Mouse (Mus musculus): ENCODE results near the gene Pip4k2b. TPM values are rescaled to one million over a fixed set of nuclear protein-coding genes. Genes with fewer than 3 reads are reported as not detected.
"Not testable (repeated sequence)": the region's sequence is repeated elsewhere in the genome, so short reads cannot be mapped to it uniquely, and the experiment has no call there.

Gene Pip4k2b
- polyA plus RNA-seq, 1 experiment from 2014 or later = 2.1 TPM

DNA sequence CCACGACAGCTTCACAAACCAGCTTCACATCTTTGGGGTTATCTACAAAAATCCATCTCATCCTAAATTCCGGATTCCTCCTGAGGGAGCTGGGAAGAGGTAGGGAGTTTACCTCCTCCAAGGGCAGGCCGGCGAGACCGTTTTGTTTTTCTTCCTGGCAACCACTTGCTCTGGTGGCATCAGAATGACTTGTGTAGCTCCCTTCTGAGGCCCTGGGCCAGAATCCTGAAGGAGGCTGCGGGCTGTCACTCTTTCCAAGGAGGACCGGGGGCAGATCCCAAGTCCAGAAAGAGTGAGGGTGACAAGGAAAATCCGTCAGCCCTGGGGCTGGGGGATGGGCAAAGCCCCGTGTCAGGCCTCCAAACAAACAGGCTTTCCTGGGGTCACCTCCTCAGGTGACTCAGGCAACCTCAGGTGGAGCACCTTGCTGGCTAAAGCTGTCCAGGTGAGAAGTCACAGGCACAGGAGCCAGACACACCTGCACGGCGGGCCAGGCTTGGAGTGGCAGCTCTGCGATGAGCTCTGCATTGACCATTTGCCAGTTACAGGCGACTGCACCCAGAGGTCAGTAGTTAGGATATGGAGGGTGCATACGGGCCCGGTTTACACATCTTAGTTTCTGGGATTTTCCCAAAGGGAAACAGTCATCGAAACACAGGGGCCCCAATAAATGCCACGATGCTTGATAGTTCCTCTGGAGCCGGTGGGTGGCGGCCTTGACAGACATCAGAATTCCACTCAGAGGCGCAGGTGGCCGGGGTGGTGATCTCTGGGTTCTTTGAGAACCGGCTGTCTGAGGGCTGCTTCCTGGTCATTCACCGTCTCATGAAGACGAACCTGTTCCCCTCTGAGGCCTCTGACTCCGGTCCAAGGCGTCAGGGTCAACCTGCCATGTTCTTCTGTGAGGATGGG, 26.9 kb downstream of the Pip4k2b start:
- no peak for DNase-seq (ENCODE audit: low spot score)
- Histone ChIP-seq H3K9ac (ENCODE audit: low read length) (no peak overlapping the region), H3K27me3 (ENCODE audit: control insufficient read depth, insufficient read depth, low read length) (no peaks in the 10 kb centered on the region), H3K36me3 (ENCODE audit: control insufficient read depth, insufficient read depth, low read length) (peaks cover 39% of the 10 kb centered on the region), H3K4me1 (ENCODE audit: control insufficient read depth, insufficient read depth, low read length) (no peaks in the 10 kb centered on the region), H3K9me3 (ENCODE audit: control insufficient read depth, low read length) (peaks cover 2% of the 10 kb centered on the region; the same call in 1 of the 2 replicates), H3K27ac (replicated peaks; ENCODE audit: low read depth, low read length) (no peak overlapping the region), H3K4me2 (ENCODE audit: low read depth, severe bottlenecking) (no peak overlapping the region), H3K4me3 (ENCODE audit: low read depth, low read length) (no peak overlapping the region)
- no peak for ATAC-seq (ENCODE audit: insufficient number of reproducible peaks, low FRiP score, low TSS enrichment, low read depth)
- WGBS = 90% methylated on average over 26 of the region's 26 CpGs

DNA sequence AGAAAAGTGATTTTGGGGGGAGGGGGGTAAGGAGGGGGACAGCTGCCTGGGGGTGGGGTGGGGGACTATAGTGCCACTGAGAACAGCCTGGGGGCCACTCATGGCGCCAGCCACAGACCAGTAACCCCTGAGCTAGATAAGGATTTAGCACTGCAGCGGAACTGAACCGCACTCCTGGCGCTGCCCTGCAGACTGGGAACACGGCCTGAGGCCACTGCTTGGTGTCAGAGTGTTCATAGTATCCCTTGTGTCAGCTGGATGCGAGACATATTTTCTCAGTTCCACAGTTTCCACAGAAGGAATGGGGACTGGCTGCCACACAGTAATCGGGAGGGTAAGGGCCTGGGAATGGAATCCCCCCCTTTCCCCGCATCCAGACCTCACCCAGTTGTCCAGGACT, 28.5 kb downstream of the Pip4k2b start:
- 88% methylated on average over 8 of the region's 8 CpGs for WGBS
- ATAC-seq (ENCODE audit: insufficient number of reproducible peaks, low FRiP score, low TSS enrichment, low read depth) (no peak), DNase-seq (ENCODE audit: low spot score) (no peak)
- no peaks in the 10 kb centered on the region for H3K9me3 ChIP-seq (ENCODE audit: control insufficient read depth, low read length)
- no peaks in the 10 kb centered on the region for H3K4me1 ChIP-seq (ENCODE audit: control insufficient read depth, insufficient read depth, low read length)
- no peak overlapping the region for H3K4me2 ChIP-seq (ENCODE audit: low read depth, severe bottlenecking)
- H3K27ac ChIP-seq (replicated peaks; ENCODE audit: low read depth, low read length) = no peak overlapping the region
- H3K4me3 ChIP-seq (ENCODE audit: low read depth, low read length) = no peak overlapping the region
- no peak overlapping the region for H3K9ac ChIP-seq (ENCODE audit: low read length)
- no peaks in the 10 kb centered on the region for H3K27me3 ChIP-seq (ENCODE audit: control insufficient read depth, insufficient read depth, low read length)
- peaks cover 26% of the 10 kb centered on the region for H3K36me3 ChIP-seq (ENCODE audit: control insufficient read depth, insufficient read depth, low read length)

DNA sequence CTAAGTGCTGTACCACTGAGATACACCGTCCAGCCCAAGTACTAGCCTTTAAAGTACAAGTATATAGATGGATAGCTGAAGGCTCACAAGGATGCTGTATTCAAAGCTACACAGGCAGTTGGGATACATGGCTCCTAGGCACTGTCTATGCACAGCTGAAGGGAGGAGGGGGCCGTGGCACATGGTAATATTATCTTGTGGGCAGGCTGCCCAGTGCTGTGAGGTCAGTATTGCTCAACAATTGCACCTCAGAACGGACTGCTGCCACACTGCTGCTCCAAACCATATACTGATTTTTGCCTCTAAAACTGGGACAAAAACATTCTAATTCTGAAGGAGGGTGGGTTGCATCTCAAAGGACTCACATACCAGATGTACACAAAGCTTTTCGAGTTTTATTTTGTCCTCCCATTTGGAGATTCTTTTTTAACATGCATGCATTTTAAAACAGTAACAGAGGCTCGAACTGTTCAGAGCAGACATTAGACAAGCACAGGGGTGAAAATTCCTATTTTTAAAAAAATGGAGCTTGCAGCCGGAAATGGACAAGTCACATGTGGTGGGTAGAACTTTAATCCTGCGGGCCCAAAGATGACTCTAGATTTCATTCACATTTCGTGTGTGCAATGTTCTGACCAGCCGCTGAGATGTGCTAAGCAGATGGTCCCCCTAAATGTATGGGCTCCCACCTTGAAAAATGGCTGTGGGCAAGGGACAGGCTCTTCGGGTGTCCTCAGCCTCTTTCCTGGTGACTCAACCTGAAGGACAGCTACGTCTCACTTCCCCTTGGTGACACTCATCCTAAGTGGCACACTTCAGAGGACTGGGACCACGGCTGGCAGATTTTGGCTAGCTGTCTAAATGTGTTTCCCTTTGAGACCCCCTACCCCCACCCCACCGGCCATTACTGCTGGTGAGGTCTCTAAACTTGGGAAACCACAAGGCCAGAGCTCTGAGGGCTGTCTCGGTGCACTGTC, 29.4 kb downstream of the Pip4k2b start:
- DNase-seq (ENCODE audit: low spot score) (no peak), ATAC-seq (ENCODE audit: insufficient number of reproducible peaks, low FRiP score, low TSS enrichment, low read depth) (no peak)
- no peaks in the 10 kb centered on the region for H3K4me1 ChIP-seq (ENCODE audit: control insufficient read depth, insufficient read depth, low read length)
- no peak overlapping the region for H3K9ac ChIP-seq (ENCODE audit: low read length)
- no peak overlapping the region for H3K4me3 ChIP-seq (ENCODE audit: low read depth, low read length)
- H3K27me3 ChIP-seq (ENCODE audit: control insufficient read depth, insufficient read depth, low read length) = no peaks in the 10 kb centered on the region
- peaks cover 19% of the 10 kb centered on the region for H3K36me3 ChIP-seq (ENCODE audit: control insufficient read depth, insufficient read depth, low read length)
- H3K4me2 ChIP-seq (ENCODE audit: low read depth, severe bottlenecking) = no peak overlapping the region
- 94% methylated on average over 14 of the region's 14 CpGs for WGBS
- H3K27ac ChIP-seq (replicated peaks; ENCODE audit: low read depth, low read length) = no peak overlapping the region
- no peaks in the 10 kb centered on the region for H3K9me3 ChIP-seq (ENCODE audit: control insufficient read depth, low read length)

DNA sequence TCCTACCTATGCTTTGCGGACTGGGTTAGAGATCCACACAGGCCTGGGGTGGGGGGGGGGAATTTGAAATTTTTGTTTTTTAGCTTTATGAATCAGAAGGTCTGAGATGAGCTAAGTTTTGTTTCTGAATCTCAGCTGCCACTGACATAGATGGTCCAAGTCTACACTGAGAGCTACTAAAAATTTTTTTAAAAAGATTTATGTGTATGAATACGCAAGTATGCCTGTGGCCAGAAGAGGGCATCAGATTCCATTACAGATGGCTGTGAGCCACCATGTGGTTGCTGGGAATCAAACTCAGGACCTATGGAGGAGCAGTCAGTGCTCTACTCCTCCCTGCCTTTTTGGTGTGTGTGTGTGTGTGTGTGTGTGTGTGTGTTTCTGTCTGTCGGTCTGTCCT, 30.1 kb downstream of the Pip4k2b start:
- Histone ChIP-seq H3K4me3 (ENCODE audit: low read depth, low read length) (no peak overlapping the region), H3K9me3 (ENCODE audit: control insufficient read depth, low read length) (no peaks in the 10 kb centered on the region), H3K4me1 (ENCODE audit: control insufficient read depth, insufficient read depth, low read length) (no peaks in the 10 kb centered on the region), H3K9ac (ENCODE audit: low read length) (no peak overlapping the region), H3K27ac (replicated peaks; ENCODE audit: low read depth, low read length) (no peak overlapping the region), H3K36me3 (ENCODE audit: control insufficient read depth, insufficient read depth, low read length) (peaks cover 14% of the 10 kb centered on the region), H3K27me3 (ENCODE audit: control insufficient read depth, insufficient read depth, low read length) (no peaks in the 10 kb centered on the region), H3K4me2 (ENCODE audit: low read depth, severe bottlenecking) (no peak overlapping the region)
- 98% methylated on average over 3 of the region's 3 CpGs for WGBS
- ATAC-seq (ENCODE audit: insufficient number of reproducible peaks, low FRiP score, low TSS enrichment, low read depth) = no peak
- no peak for DNase-seq (ENCODE audit: low spot score)

DNA sequence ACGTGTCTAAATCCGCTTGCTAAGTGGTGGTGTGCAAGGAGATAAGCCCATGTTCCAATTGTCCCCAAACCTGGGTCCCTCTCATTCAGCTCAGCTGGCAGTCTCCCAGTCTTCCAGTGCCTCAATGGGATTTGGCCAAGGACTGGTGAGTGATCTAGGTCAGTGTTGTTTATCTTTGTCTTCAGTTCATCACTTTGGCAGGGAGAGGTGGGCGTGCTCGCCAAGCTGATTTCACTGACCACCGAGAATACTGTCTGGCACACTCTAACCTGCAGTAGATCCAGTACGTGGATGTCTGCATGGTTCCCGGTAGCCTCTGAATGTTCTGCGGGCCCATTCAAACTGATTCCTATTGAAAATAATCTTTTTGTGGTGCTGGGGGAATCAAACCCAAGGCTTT, 30.6 kb downstream of the Pip4k2b start:
- no peak overlapping the region for H3K4me3 ChIP-seq (ENCODE audit: low read depth, low read length)
- DNase-seq (ENCODE audit: low spot score) = no peak
- H3K9me3 ChIP-seq (ENCODE audit: control insufficient read depth, low read length) = no peaks in the 10 kb centered on the region
- H3K36me3 ChIP-seq (ENCODE audit: control insufficient read depth, insufficient read depth, low read length) = peaks cover 15% of the 10 kb centered on the region; the same call in 1 of the 2 replicates
- no peak for ATAC-seq (ENCODE audit: insufficient number of reproducible peaks, low FRiP score, low TSS enrichment, low read depth)
- H3K4me1 ChIP-seq (ENCODE audit: control insufficient read depth, insufficient read depth, low read length) = no peaks in the 10 kb centered on the region
- 93% methylated on average over 8 of the region's 8 CpGs for WGBS
- H3K4me2 ChIP-seq (ENCODE audit: low read depth, severe bottlenecking) = no peak overlapping the region
- H3K27ac ChIP-seq (replicated peaks; ENCODE audit: low read depth, low read length) = no peak overlapping the region
- H3K9ac ChIP-seq (ENCODE audit: low read length) = no peak overlapping the region
- no peaks in the 10 kb centered on the region for H3K27me3 ChIP-seq (ENCODE audit: control insufficient read depth, insufficient read depth, low read length)

DNA sequence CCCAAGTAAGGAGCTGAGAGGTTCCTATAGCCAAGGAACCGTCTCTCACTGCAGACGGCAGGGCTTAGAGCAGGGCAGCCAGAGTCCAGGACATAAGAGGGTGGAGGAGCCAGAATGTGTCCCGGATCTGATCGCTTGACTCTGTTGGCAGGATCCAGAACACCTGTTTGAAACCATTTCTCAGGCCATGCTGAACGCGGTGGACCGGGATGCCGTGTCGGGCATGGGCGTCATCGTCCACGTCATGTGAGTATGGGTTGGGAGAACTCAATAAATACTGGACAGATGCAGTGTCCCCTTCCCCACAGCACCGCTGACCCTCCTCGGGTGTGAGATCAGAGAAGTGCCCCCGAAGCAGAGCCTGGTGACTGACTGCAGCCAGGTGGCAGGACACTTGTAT, 32.2 kb downstream of the Pip4k2b start:
- Histone ChIP-seq H3K36me3 (ENCODE audit: control insufficient read depth, insufficient read depth, low read length) (peaks cover 10% of the 10 kb centered on the region; the same call in 1 of the 2 replicates), H3K4me2 (ENCODE audit: low read depth, severe bottlenecking) (no peak overlapping the region), H3K27me3 (ENCODE audit: control insufficient read depth, insufficient read depth, low read length) (no peaks in the 10 kb centered on the region), H3K4me3 (ENCODE audit: low read depth, low read length) (no peak overlapping the region), H3K27ac (replicated peaks; ENCODE audit: low read depth, low read length) (no peak overlapping the region), H3K9ac (ENCODE audit: low read length) (no peak overlapping the region), H3K4me1 (ENCODE audit: control insufficient read depth, insufficient read depth, low read length) (no peaks in the 10 kb centered on the region), H3K9me3 (ENCODE audit: control insufficient read depth, low read length) (no peaks in the 10 kb centered on the region)
- no peak for ATAC-seq (ENCODE audit: insufficient number of reproducible peaks, low FRiP score, low TSS enrichment, low read depth)
- 95% methylated on average over 15 of the region's 15 CpGs for WGBS
- no peak for DNase-seq (ENCODE audit: low spot score)

DNA sequence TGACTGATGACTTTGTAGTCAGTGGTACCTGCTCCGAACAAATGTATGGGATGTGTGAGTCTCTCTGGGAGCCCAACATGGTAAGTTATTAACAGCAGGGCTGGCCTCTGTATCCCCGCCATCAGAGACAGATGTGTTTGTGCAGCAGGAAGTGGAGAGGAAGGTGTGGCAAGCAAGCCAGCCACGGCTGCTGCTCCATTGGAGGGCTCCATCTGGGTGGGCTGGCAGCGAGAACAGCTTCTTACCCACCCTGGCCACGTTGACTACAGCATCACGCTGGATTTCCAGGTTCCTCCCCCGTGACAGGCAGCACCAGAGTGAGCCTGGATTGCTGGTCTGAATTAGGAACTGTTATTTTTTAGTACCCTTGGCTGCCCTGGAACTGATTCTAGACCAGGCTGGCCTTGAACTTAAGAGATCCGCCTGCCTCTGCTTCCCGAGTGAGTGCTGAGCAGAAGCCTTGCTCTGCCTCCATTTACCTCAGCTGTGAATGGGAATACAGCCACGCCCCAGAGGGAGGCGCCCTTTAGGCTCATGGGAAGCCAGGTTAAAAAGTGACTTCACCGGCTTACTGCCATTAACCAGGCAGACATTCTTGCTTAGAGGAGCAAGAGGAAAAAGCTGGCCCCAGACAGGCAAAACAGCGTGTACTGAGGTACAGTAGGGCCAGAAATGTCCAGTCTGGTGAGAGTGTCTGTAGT, 33.2 kb downstream of the Pip4k2b start:
- Histone ChIP-seq H3K27me3 (ENCODE audit: control insufficient read depth, insufficient read depth, low read length) (no peaks in the 10 kb centered on the region), H3K36me3 (ENCODE audit: control insufficient read depth, insufficient read depth, low read length) (peaks cover 19% of the 10 kb centered on the region), H3K4me3 (ENCODE audit: low read depth, low read length) (no peak overlapping the region), H3K4me2 (ENCODE audit: low read depth, severe bottlenecking) (no peak overlapping the region), H3K27ac (replicated peaks; ENCODE audit: low read depth, low read length) (no peak overlapping the region), H3K9ac (ENCODE audit: low read length) (no peak overlapping the region), H3K4me1 (ENCODE audit: control insufficient read depth, insufficient read depth, low read length) (no peaks in the 10 kb centered on the region), H3K9me3 (ENCODE audit: control insufficient read depth, low read length) (no peaks in the 10 kb centered on the region)
- DNase-seq (ENCODE audit: low spot score) = no peak
- no peak for ATAC-seq (ENCODE audit: insufficient number of reproducible peaks, low FRiP score, low TSS enrichment, low read depth)
- WGBS = 78% methylated on average over 13 of the region's 13 CpGs

DNA sequence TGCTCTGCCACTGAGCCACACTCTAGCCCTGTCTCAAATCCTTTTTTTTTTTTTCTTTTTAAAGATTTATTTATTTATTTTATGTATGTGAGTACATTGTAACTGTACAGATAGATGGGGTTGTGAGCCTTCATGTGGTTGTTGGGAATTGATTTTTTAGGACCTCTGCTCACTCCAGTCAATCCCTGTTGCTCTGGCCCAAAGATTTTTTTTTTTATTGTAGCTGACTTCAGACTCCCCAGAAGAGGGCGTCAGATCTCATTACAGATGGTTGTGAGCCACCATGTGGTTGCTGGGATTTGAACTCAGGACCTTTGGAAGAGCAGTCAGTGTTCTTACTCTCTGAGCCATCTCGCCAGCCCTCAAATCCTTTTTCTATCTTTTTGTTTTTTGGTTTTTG, 34.4 kb downstream of the Pip4k2b start:
- H3K27me3 ChIP-seq (ENCODE audit: control insufficient read depth, insufficient read depth, low read length); H3K4me3 ChIP-seq (ENCODE audit: low read depth, low read length); H3K27ac ChIP-seq (replicated peaks; ENCODE audit: low read depth, low read length); H3K9me3 ChIP-seq (ENCODE audit: control insufficient read depth, low read length); H3K4me2 ChIP-seq (ENCODE audit: low read depth, severe bottlenecking); H3K4me1 ChIP-seq (ENCODE audit: control insufficient read depth, insufficient read depth, low read length); ATAC-seq (ENCODE audit: insufficient number of reproducible peaks, low FRiP score, low TSS enrichment, low read depth); DNase-seq (ENCODE audit: low spot score); H3K9ac ChIP-seq (ENCODE audit: low read length): not testable (repeated sequence)
- 84% methylated on average over 2 of the region's 2 CpGs for WGBS
- H3K36me3 ChIP-seq (ENCODE audit: control insufficient read depth, insufficient read depth, low read length) = peaks cover 18% of the 10 kb centered on the region

Data from limb, embryonic 11.5 days (tissue).